Mouse (Mus musculus) cerebellum, adult 2 months (tissue): ENCODE data around the gene Tmed6.

ENCODE experiments used
- CTCF ChIP-seq: fragments of 200-500 bp; IDR thresholded peaks from 2 replicates; pipeline ENCODE4 v1.5.1; 2011; ENCODE audit warnings: low read depth, mild to moderate bottlenecking, control low read depth, low read length, moderate library complexity, borderline replicate concordance; ENCODE audit not compliant: insufficient read depth
- POLR2A ChIP-seq: fragments of 200-500 bp; IDR thresholded peaks from 2 replicates; pipeline ENCODE4 v1.6.1; 2011; ENCODE audit warnings: low read length, control low read depth, borderline replicate concordance; ENCODE audit not compliant: insufficient read depth

GRCm38 (mm10) chr8:107115008-107115320, 49.5 kb upstream of the Tmed6 start:
- TF ChIP-seq CTCF (no peak), POLR2A (no peak)
